Comparison of ENCODE assay signal across 9 mouse cellular contexts in the genomic region with DNA sequence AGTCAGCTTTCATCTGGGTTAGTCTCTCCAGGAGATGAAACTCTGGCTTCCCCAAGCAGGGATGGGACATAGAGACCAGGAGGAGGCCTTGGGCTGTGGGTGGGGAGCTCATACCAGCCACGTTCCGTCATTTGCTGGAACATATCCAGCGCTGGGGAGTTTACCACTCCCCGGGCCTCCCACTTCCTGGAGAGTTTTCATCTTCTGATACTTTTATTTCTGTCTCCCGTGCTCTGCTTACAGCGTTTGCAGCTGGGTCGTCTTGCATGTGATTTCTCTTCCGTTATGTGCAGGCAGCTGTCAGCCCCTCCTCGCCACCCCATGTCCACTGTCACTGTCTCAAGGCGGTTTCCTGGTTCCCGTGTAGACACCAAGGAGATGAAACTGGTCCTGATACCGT.
DNase-seq lines count a peak whose midpoint lies in the region; ATAC-seq lines count a peak whose summit lies in the region.
"Had no signal": no experiment of that assay in that cellular context is flagged by ENCODE, and none has a peak within 500 bp of the region (broad histone marks: within the 10 kb centered on the region; RNA-seq: fewer than 3 reads in every experiment).

No protein-coding gene starts in this region.

- peaks cover 29% of the 10 kb centered on the region for H3K4me1 ChIP-seq in embryonic facial prominence, embryonic 13.5 days
- H3K4me1 ChIP-seq in embryonic facial prominence, embryonic 10.5 days = peaks cover 21% of the 10 kb centered on the region
- H3K4me1 ChIP-seq in heart, embryonic 14.5 days (ENCODE audit: control insufficient read depth in 2 of 2, insufficient read depth in 2 of 2, low read length in 2 of 2) = peaks cover 21 to 30% of the 10 kb centered on the region in 2 experiments
- H3K4me1 ChIP-seq in midbrain, embryonic 16.5 days (ENCODE audit: control insufficient read depth, insufficient read depth, low read length) = no peaks in the 10 kb centered on the region
- H3K4me1 ChIP-seq: embryonic facial prominence, embryonic 12.5 days had no signal

- no peak overlapping the region for H3K4me3 ChIP-seq in embryonic facial prominence, embryonic 13.5 days
- H3K4me3 ChIP-seq in embryonic facial prominence, embryonic 10.5 days = no peak overlapping the region
- no peak overlapping the region for H3K4me3 ChIP-seq in heart, embryonic 14.5 days (ENCODE audit: control insufficient read depth in 1 of 2, insufficient read depth in 1 of 2, low read depth in 1 of 2, low read length in 2 of 2)
- H3K4me3 ChIP-seq in midbrain, embryonic 16.5 days (ENCODE audit: low read depth, low read length) = no peak overlapping the region
- H3K4me3 ChIP-seq: embryonic facial prominence, embryonic 12.5 days had no signal

- H3K9ac ChIP-seq in embryonic facial prominence, embryonic 13.5 days = no peak overlapping the region; the same call in 1 of the 2 replicates
- peak overlapping the region; percentile 47; the same call in 1 of the 2 replicates for H3K9ac ChIP-seq in heart, embryonic 14.5 days (ENCODE audit: low read length)
- no peak overlapping the region for H3K9ac ChIP-seq in midbrain, embryonic 16.5 days (ENCODE audit: low read depth, low read length)
- H3K9ac ChIP-seq: embryonic facial prominence, embryonic 12.5 days had no signal

- no peaks in the 10 kb centered on the region for H3K27me3 ChIP-seq in embryonic facial prominence, embryonic 13.5 days
- no peaks in the 10 kb centered on the region for H3K27me3 ChIP-seq in embryonic facial prominence, embryonic 10.5 days (replicated peaks; ENCODE audit: low read depth, poor library complexity, severe bottlenecking)
- H3K27me3 ChIP-seq in heart, embryonic 14.5 days (ENCODE audit: control insufficient read depth, insufficient read depth, low read length) = no peaks in the 10 kb centered on the region
- no peaks in the 10 kb centered on the region for H3K27me3 ChIP-seq in midbrain, embryonic 16.5 days (ENCODE audit: control insufficient read depth, insufficient read depth, low read depth, low read length)
- H3K27me3 ChIP-seq: embryonic facial prominence, embryonic 12.5 days had no signal

- H3K4me2 ChIP-seq in embryonic facial prominence, embryonic 13.5 days = no peak overlapping the region
- H3K4me2 ChIP-seq in heart, embryonic 14.5 days (ENCODE audit: low read length) = peak overlapping the region; percentile 50
- H3K4me2 ChIP-seq in midbrain, embryonic 16.5 days (ENCODE audit: low read length) = no peak overlapping the region
- H3K4me2 ChIP-seq: embryonic facial prominence, embryonic 12.5 days had no signal

- DNase-seq in embryonic facial prominence, embryonic 10.5 days (ENCODE audit: low spot score) = no peak
- DNase-seq in adrenal gland, postnatal 14 days = peak; percentile 89
- DNase-seq in kidney, postnatal 36 days = peak; percentile 82 to 83
- peak; percentile 87 for DNase-seq in ovary, postnatal 14 days (ENCODE audit: low spot score)
- no peak for DNase-seq in cerebellum, postnatal 36 days

- WGBS in embryonic facial prominence, embryonic 13.5 days = 61% methylated on average over 12 of the region's 12 CpGs
- WGBS in embryonic facial prominence, embryonic 10.5 days = 90% methylated on average over 12 of the region's 12 CpGs
- 8% methylated on average over 12 of the region's 12 CpGs for WGBS in heart, embryonic 14.5 days
- 84% methylated on average over 12 of the region's 12 CpGs for WGBS in midbrain, embryonic 16.5 days

- H3K9me3 ChIP-seq in embryonic facial prominence, embryonic 13.5 days = no peaks in the 10 kb centered on the region
- no peaks in the 10 kb centered on the region for H3K9me3 ChIP-seq in embryonic facial prominence, embryonic 10.5 days
- H3K9me3 ChIP-seq in heart, embryonic 14.5 days (ENCODE audit: control insufficient read depth, low read length) = no peaks in the 10 kb centered on the region
- H3K9me3 ChIP-seq in midbrain, embryonic 16.5 days (replicated peaks; ENCODE audit: control insufficient read depth, low read length, poor library complexity, severe bottlenecking) = no peaks in the 10 kb centered on the region
- H3K9me3 ChIP-seq: embryonic facial prominence, embryonic 12.5 days had no signal

- ATAC-seq in embryonic facial prominence, embryonic 13.5 days (ENCODE audit: insufficient number of reproducible peaks, insufficient read depth, low FRiP score, low TSS enrichment, low read depth) = no peak
- peak; percentile 61 for ATAC-seq in heart, embryonic 14.5 days (ENCODE audit: insufficient number of reproducible peaks, insufficient read depth, low FRiP score, low read depth)
- ATAC-seq in midbrain, embryonic 16.5 days = no peak

- peak overlapping the region; percentile 29 for H3K27ac ChIP-seq in embryonic facial prominence, embryonic 13.5 days
- no peak overlapping the region for H3K27ac ChIP-seq in embryonic facial prominence, embryonic 10.5 days (replicated peaks)
- peak overlapping the region; percentile 70 to 81 for H3K27ac ChIP-seq in heart, embryonic 14.5 days (replicated peaks in 1 of 2; ENCODE audit: control insufficient read depth in 1 of 2, insufficient read depth in 1 of 2, low read depth in 2 of 2, low read length in 2 of 2)
- no peak overlapping the region for H3K27ac ChIP-seq in midbrain, embryonic 16.5 days (ENCODE audit: low read length)
- H3K27ac ChIP-seq: embryonic facial prominence, embryonic 12.5 days had no signal

- H3K36me3 ChIP-seq in embryonic facial prominence, embryonic 13.5 days = peaks cover 61% of the 10 kb centered on the region
- peaks cover 73% of the 10 kb centered on the region for H3K36me3 ChIP-seq in embryonic facial prominence, embryonic 10.5 days (replicated peaks)
- H3K36me3 ChIP-seq in heart, embryonic 14.5 days (ENCODE audit: control insufficient read depth, insufficient read depth, low read length) = peaks cover 83% of the 10 kb centered on the region
- peaks cover 37% of the 10 kb centered on the region for H3K36me3 ChIP-seq in midbrain, embryonic 16.5 days (ENCODE audit: control insufficient read depth, insufficient read depth, low read length)

Comparison
In these comparisons a context has a peak if more than half of its experiments do, and no peak if none do; other contexts are left out.
1. H3K27ac ChIP-seq: peak in embryonic facial prominence, embryonic 13.5 days (single experiment) and heart, embryonic 14.5 days (2 of 2); none in embryonic facial prominence, embryonic 10.5 days (single experiment) and midbrain, embryonic 16.5 days (single experiment).
2. DNase-seq: peak in adrenal gland, postnatal 14 days (single experiment), kidney, postnatal 36 days (2 of 2) and ovary, postnatal 14 days (single experiment); none in embryonic facial prominence, embryonic 10.5 days (single experiment) and cerebellum, postnatal 36 days (0 of 2).